Mouse (Mus musculus) neural tube, embryonic 14.5 days (tissue): Measurements from ENCODE around the gene Hoxc6. TPM values are rescaled to one million over a fixed set of nuclear protein-coding genes. Genes with fewer than 3 reads are reported as not detected.

Experiments
- microRNA counts: library from miRNA; unstranded; fragments of <30 nt; microRNA quantifications from one replicate; lab custom pipeline; 2016
- microRNA-seq: library from miRNA; unstranded; fragments of <30 nt; microRNA quantifications from one replicate; pipeline ENCODE4, GENCODE M21; 2016
- polyA plus RNA-seq: library from polyadenylated mRNA; unstranded; fragments of >200 nt; fragmentation: Nextera tagmentation; extraction: Ambion mirVana; gene quantifications from 2 replicates; pipeline ENCODE4 v1.2.1, GENCODE M21; 2014

Hoxc6 gene
- polyA plus RNA-seq, 1 experiment from 2014 or later = 23.0 TPM

MicroRNAs encoded within 50 kb of the gene (microRNA counts, 519-probe panel; counts per million panel counts)
- microRNA mmu-miR-615-3p (lab: Ali Mortazavi, UCI) (4,190 counts per million, percentile 48 among the panel's probes with 10 or more counts), microRNA mmu-miR-615-5p (lab: Ali Mortazavi, UCI) (not detected)

Small RNA genes lying within 50 kb of the gene (microRNA-seq; reads per million reads assigned to microRNA genes)
- gene Mir196a-2 (659 reads per million, percentile 73 among the genes with 10 or more reads in this experiment), gene Mir615 (9,764 reads per million, percentile 97 among the genes with 10 or more reads in this experiment)

Other genes starting within 250 kb of the Hoxc6 start
- not detected in 2 replicates for gene Hoxc13, start 77.2 kb upstream of the Hoxc6 start, polyA plus RNA-seq
- gene Hoxc12, start 61.5 kb upstream of the Hoxc6 start, polyA plus RNA-seq = not detected in 2 replicates
- not detected in 2 replicates for gene Hoxc11, start 43.8 kb upstream of the Hoxc6 start, polyA plus RNA-seq
- 46.1 and 94.7 TPM in 2 replicates for gene Hoxc10, start 31.5 kb upstream of the Hoxc6 start, polyA plus RNA-seq
- gene Hoxc5, start 30.8 kb upstream of the Hoxc6 start, polyA plus RNA-seq = 3.6 and 10.2 TPM in 2 replicates
- 46.9 and 49.8 TPM in 2 replicates for gene Hoxc9, start 21.8 kb upstream of the Hoxc6 start, polyA plus RNA-seq
- 50.1 and 136 TPM in 2 replicates for gene Hoxc8, start 7.7 kb upstream of the Hoxc6 start, polyA plus RNA-seq
- gene Hoxc4, start 20.7 kb downstream of the Hoxc6 start, polyA plus RNA-seq = 19.0 and 24.0 TPM in 2 replicates
- 19.2 and 28.0 TPM in 2 replicates for gene Smug1, start 168.8 kb downstream of the Hoxc6 start, polyA plus RNA-seq
- 132 and 143 TPM in 2 replicates for gene Cbx5, start 241.6 kb downstream of the Hoxc6 start, polyA plus RNA-seq
- gene Hnrnpa1, start 242.2 kb downstream of the Hoxc6 start, polyA plus RNA-seq = 635 and 713 TPM in 2 replicates